Mouse (Mus musculus) cerebral cortex, adult 2 months (tissue): ENCODE results near the gene Gm21775.

ENCODE experiments used
- WGBS: fragments of 180-500 bp; shearing (Covaris S2); methylation state at CpG from one replicate; pipeline ENCODE4 v1.1.7; 2018; 5-methylcytosine and 5-hydroxymethylcytosine counted together

Gm21775 gene

GRCm38 (mm10) chrY:10553153-10553552 is at the start of gene Gm21775:
Gm21775 (plus strand) TSS chrY:10553453.
- 81% methylated on average over 5 of the region's 5 CpGs for WGBS

GRCm38 (mm10) chrY:10535942-10536341 is 17.3 kb upstream of the Gm21775 start, which contains the start of gene Gm20737:
Gm20737 (minus strand) TSS chrY:10536042.

